Mouse (Mus musculus) forebrain, postnatal 0 days (tissue): ENCODE data around the gene Nfib. TPM values are rescaled to one million over a fixed set of nuclear protein-coding genes. Genes with fewer than 3 reads are reported as not detected.

ENCODE experiments used
- ATAC-seq: fragments of 200-750 bp; cut with Nextera tagmentation; 2 replicates; pipeline ENCODE4 v1.8.0; 2017; ENCODE audit warnings: mild to moderate bottlenecking, moderate library complexity
- DNase-seq: peaks from one replicate; pipeline ENCODE4 v3.0.0-alpha.2; 2015
- H3K27ac ChIP-seq: fragments of 300-500 bp; sonication (generic); 2 replicates; pipeline ENCODE4 v1.5.1; 2014; ENCODE audit warnings: low read depth, mild to moderate bottlenecking, antibody characterized with exemption, low read length, moderate library complexity, mixed read lengths
- H3K27me3 ChIP-seq: fragments of 300-500 bp; sonication (generic); 2 replicates; pipeline ENCODE4 v1.6.1; 2014; ENCODE audit warnings: mild to moderate bottlenecking, low read length, mixed read lengths; ENCODE audit not compliant: insufficient read depth
- H3K36me3 ChIP-seq: fragments of 300-500 bp; sonication (generic); 2 replicates; pipeline ENCODE4 v1.6.1; 2014; ENCODE audit warnings: mild to moderate bottlenecking, moderate library complexity; ENCODE audit not compliant: insufficient read depth
- H3K4me1 ChIP-seq: fragments of 300-500 bp; sonication (generic); 2 replicates; pipeline ENCODE4 v1.6.1; 2014; ENCODE audit warnings: antibody characterized with exemption; ENCODE audit not compliant: insufficient read depth
- H3K4me2 ChIP-seq: fragments of 300-500 bp; sonication (generic); 2 replicates; pipeline ENCODE4 v1.6.1; 2014; ENCODE audit warnings: low read depth, mild to moderate bottlenecking, moderate library complexity
- H3K4me3 ChIP-seq: fragments of 300-500 bp; sonication (generic); 2 replicates; pipeline ENCODE4 v1.5.1; 2014; ENCODE audit warnings: low read depth, low read length, mixed read lengths
- H3K9ac ChIP-seq: fragments of 300-500 bp; sonication (generic); 2 replicates; pipeline ENCODE4 v1.6.1; 2014; ENCODE audit warnings: mild to moderate bottlenecking
- H3K9me3 ChIP-seq: fragments of 300-500 bp; sonication (generic); 2 replicates; pipeline ENCODE4 v1.6.1; 2016; ENCODE audit warnings: low read length
- CTCF ChIP-seq: sonication (generic); IDR thresholded peaks from 2 replicates; pipeline ENCODE4 v1.5.1; 2016; ENCODE audit warnings: antibody characterized with exemption, control low read depth, low read depth
- WGBS: fragments of 180-500 bp; shearing (Covaris S2); extraction: QIAGEN DNeasy Blood & Tissue Kit; methylation state at CpG from one replicate; pipeline ENCODE4 v1.1.7; 2014; 5-methylcytosine and 5-hydroxymethylcytosine counted together
- polyA plus RNA-seq: library from polyadenylated mRNA; unstranded; fragments of >200 nt; fragmentation: Nextera tagmentation; extraction: Ambion mirVana; gene quantifications from 2 replicates; pipeline ENCODE4 v1.2.1, GENCODE M21; 2015
- total RNA-seq: library from RNA; depleted of rRNA; stranded (reverse); fragments of >200 nt; gene quantifications from 2 replicates; pipeline ENCODE4 v1.2.3, GENCODE M21; 2014

The Nfib gene
- total and polyA plus RNA-seq, 2 experiments from 2014 or later = 69.0 to 135 TPM

- Histone ChIP-seq H3K36me3 (no peaks in the 10 kb centered on the region), H3K27ac (no peak overlapping the region), H3K4me3 (no peak overlapping the region), H3K9ac (no peak overlapping the region), H3K4me2 (no peak overlapping the region), H3K4me1 (0 out of 2 replicates have a peak, but pooled peaks cover 3% of the 10 kb centered on the region), H3K27me3 (no peaks in the 10 kb centered on the region), H3K9me3 (no peaks in the 10 kb centered on the region)
- no peak for DNase-seq
- no peak for TF ChIP-seq CTCF
- no peak for ATAC-seq
- 91% methylated on average over 10 of the region's 10 CpGs for WGBS
Observed at GRCm38 (mm10) chr4:82617257-82617656, 88.3 kb downstream of the Nfib start.

DNA sequence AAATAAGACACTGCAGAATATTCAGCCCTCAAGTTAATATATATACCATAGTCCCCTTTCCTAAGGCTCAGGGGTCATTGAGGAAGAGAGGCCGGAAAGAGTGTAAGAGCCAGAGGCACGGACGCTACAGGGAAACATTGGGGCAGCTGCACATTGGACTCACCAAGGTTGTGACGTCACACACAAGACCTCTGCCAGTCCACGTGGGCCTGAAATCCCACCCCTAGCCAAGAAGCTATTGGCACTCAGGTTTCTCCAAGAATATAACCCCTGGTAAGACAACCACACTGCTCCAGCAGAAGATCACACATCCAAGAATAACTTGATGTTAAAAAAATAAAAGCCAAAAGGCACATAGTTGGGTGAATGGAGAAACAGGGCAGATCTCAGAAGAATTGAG lies 89.8 kb downstream of the Nfib start:
- Histone ChIP-seq H3K36me3 (no peaks in the 10 kb centered on the region), H3K4me1 (0 out of 2 replicates have a peak, but pooled peaks cover 3% of the 10 kb centered on the region), H3K27ac (no peak overlapping the region), H3K9me3 (no peaks in the 10 kb centered on the region), H3K4me2 (no peak overlapping the region), H3K27me3 (no peaks in the 10 kb centered on the region), H3K4me3 (no peak overlapping the region), H3K9ac (no peak overlapping the region)
- TF ChIP-seq CTCF = no peak
- ATAC-seq (no peak), DNase-seq (no peak)
- WGBS = 79% methylated on average over 5 of the region's 5 CpGs

DNA sequence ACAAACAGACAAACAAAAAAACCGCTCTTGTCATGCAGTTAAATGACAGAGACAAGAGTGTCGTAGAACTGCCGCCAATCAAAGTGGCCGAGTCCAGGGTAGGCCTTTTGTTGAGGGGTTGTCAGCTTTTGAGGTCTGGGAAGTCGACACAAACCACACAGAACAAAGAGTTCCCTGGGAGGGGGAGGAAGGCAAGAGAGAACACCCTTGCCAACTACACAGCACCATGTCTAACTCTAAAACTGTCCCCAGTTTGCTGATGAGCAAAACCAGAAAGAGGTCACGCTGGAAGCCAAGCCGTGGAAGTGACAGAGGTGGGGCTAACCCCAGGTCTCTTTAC lies 91.1 kb downstream of the Nfib start:
- TF ChIP-seq CTCF = no peak
- 0 out of 2 replicates have a peak overlapping the region, but pooled peaks have one; percentile 15 for H3K27ac ChIP-seq
- ATAC-seq (peak; percentile 53), DNase-seq (no peak)
- no peak overlapping the region for H3K4me2 ChIP-seq
- no peaks in the 10 kb centered on the region for H3K9me3 ChIP-seq
- WGBS = 19% methylated on average over 7 of the region's 7 CpGs
- H3K36me3 ChIP-seq = no peaks in the 10 kb centered on the region
- H3K27me3 ChIP-seq = no peaks in the 10 kb centered on the region
- 0 out of 2 replicates have a peak, but pooled peaks cover 3% of the 10 kb centered on the region for H3K4me1 ChIP-seq
- H3K9ac ChIP-seq = no peak overlapping the region
- no peak overlapping the region for H3K4me3 ChIP-seq

DNA sequence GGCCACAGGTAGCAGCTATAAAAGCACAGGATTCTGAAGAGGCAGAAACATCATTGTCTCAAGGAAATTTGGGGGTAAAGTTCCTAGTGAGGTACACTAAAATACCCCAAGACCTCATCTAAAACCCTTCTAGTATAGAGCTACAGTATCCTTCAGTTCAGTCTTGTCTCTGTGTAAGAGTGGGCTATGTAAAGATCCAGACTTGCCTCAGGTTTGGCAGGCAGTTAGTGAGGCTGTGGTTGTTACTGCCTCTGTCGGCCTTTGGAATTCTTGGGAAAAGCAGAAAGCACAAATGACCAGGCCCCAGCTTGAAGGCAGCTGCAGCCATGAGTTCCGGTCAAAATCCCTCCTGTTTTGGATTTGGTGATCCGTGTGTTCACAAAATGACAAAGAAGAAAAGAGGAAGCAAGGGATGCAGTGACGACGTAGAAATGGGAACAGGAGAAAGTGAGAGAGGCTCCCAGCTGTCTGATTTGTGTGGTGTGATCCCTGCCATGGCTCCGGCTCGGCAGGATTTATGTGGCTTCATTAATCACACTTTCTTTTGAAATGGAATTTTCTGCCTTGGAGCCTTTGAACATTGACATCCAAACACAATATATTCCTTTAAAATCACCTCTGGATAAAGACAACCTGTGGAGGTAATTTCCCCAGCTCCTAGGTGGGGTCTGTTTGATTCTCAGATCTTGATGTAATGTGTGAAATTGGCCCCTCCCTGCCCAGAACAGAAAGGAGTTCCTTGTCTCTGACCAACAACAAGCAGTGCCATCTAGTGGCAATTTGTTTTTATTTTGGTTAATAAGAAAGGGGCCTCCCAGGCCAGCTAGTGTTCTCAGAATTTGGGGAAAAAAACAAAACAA lies 91.7 kb downstream of the Nfib start:
- WGBS = 13% methylated on average over 7 of the region's 7 CpGs
- Histone ChIP-seq H3K4me1 (0 out of 2 replicates have a peak, but pooled peaks cover 3% of the 10 kb centered on the region), H3K36me3 (no peaks in the 10 kb centered on the region), H3K4me3 (no peak overlapping the region), H3K9ac (peak overlapping the region; percentile 34; the same call in 1 of the 2 replicates), H3K27ac (0 out of 2 replicates have a peak overlapping the region, but pooled peaks have one; percentile 42), H3K4me2 (peak overlapping the region; percentile 34), H3K27me3 (no peaks in the 10 kb centered on the region), H3K9me3 (no peaks in the 10 kb centered on the region)
- peak; percentile 72 for TF ChIP-seq CTCF
- ATAC-seq (peak; percentile 90), DNase-seq (peak; percentile 86)

DNA sequence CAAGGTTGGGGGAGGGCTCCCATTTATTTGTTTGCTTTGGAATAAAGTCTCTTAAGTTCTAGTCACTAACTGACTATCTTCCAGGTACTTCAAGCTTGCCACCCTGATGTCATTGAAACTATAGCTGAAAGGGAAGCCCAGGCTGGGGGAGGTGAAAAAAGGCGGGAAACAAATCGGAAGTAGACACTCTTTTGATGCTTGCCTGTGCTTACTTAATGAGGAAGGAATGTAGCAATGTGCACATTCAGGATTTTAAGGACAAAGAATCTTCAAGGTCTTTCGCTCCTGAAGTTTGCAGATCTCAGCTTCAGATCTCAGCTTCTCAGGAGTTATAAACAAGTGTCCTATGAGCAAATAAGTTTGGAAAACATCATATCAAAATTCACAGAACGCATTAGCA lies 95.9 kb downstream of the Nfib start:
- Histone ChIP-seq H3K9ac (no peak overlapping the region), H3K4me2 (no peak overlapping the region), H3K36me3 (no peaks in the 10 kb centered on the region), H3K27me3 (no peaks in the 10 kb centered on the region), H3K4me1 (0 out of 2 replicates have a peak, but pooled peaks cover 3% of the 10 kb centered on the region), H3K9me3 (no peaks in the 10 kb centered on the region), H3K4me3 (no peak overlapping the region), H3K27ac (no peak overlapping the region)
- TF ChIP-seq CTCF = no peak
- DNase-seq (no peak), ATAC-seq (no peak)
- WGBS = 54% methylated on average over 4 of the region's 4 CpGs

DNA sequence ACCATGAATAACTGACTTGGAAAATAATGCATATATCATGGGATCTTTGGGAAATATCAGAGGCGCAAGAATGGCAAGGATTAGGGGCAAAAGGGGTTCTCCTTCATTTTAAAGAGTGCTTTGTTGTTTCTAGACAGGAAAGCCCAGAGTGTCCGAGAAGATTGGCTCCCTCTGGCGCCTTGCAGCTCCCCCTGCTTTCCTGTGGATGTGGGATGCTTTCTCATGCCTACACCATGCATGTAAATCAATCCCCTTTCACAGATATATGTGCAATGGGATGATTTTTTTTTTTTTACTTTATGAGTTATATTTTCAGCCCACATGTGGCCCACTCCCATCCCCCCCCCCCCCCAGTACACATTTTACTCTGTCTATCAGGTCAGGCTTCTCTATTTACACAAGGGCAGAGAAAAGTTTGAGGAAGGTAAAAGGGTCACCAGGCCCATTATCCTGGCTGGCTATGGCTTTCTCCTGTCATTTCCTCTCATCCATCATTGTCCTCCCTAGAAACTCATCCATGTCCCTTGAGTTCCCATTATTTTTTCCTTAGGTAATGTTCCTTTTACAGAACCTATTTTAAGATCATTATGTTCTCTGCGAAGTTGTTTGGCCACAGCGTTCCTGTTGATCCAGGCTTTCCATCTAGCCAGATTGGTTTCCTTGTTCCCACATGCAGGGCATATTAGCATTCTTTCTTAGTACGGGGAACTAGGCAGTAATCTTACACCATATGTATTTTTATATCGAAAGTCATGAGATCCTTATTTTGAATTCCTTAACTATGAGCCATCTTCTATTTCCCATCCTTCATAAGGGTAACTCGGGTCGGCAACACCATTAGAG lies 96.6 kb downstream of the Nfib start:
- DNase-seq (no peak), ATAC-seq (no peak)
- no peak for TF ChIP-seq CTCF
- Histone ChIP-seq H3K36me3 (no peaks in the 10 kb centered on the region), H3K27ac (no peak overlapping the region), H3K9me3 (no peaks in the 10 kb centered on the region), H3K9ac (no peak overlapping the region), H3K27me3 (no peaks in the 10 kb centered on the region), H3K4me2 (no peak overlapping the region), H3K4me1 (0 out of 2 replicates have a peak, but pooled peaks cover 3% of the 10 kb centered on the region), H3K4me3 (no peak overlapping the region)
- 74% methylated on average over 9 of the region's 9 CpGs for WGBS

DNA sequence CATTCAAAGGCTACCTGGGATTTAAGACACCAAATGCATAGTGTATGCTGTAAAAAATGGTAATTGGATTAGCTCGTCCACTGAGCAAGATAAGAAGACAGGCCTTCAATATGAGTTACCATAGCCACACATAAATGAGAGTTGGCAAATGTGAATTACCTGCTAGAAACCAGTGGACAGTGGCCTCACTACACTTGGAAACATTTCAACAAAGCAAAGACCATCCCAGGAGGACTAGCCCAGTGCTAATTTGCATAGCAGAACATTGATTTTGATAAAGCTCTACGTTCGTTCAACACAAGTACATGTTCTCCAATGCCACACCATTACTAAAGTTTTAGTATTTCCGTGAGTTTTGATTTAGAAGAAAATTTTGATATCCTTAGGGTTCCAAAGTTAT lies 98.3 kb downstream of the Nfib start:
- no peaks in the 10 kb centered on the region for H3K27me3 ChIP-seq
- DNase-seq = no peak
- no peak for TF ChIP-seq CTCF
- no peak overlapping the region for H3K4me2 ChIP-seq
- H3K4me3 ChIP-seq = no peak overlapping the region
- no peak overlapping the region for H3K27ac ChIP-seq
- WGBS = 80% methylated on average over 4 of the region's 4 CpGs
- no peak for ATAC-seq
- no peaks in the 10 kb centered on the region for H3K36me3 ChIP-seq
- no peaks in the 10 kb centered on the region for H3K4me1 ChIP-seq
- no peaks in the 10 kb centered on the region for H3K9me3 ChIP-seq
- no peak overlapping the region for H3K9ac ChIP-seq
